Mouse (Mus musculus) embryonic facial prominence, embryonic 15.5 days (tissue): Measurements from ENCODE around the gene Nlgn2. TPM values are rescaled to one million over a fixed set of nuclear protein-coding genes. Genes with fewer than 3 reads are reported as not detected.

Experiments
- ATAC-seq: fragments of 200-750 bp; cut with Nextera tagmentation; 2 replicates; pipeline ENCODE4 v1.8.0; 2017; ENCODE audit warnings: low read depth, moderate TSS enrichment; ENCODE audit not compliant: insufficient number of reproducible peaks, low FRiP score, low TSS enrichment
- H3K27ac ChIP-seq: fragments of 300-500 bp; sonication (generic); replicated peaks from 2 replicates; pipeline ENCODE4 v1.5.1; 2015; ENCODE audit warnings: mild to moderate bottlenecking, inconsistent platforms
- H3K27me3 ChIP-seq: fragments of 300-500 bp; sonication (generic); 2 replicates; pipeline ENCODE4 v1.6.1; 2015; ENCODE audit warnings: inconsistent platforms
- H3K36me3 ChIP-seq: fragments of 300-500 bp; sonication (generic); 2 replicates; pipeline ENCODE4 v1.6.1; 2015; ENCODE audit warnings: mild to moderate bottlenecking, inconsistent platforms
- H3K4me1 ChIP-seq: fragments of 300-500 bp; sonication (generic); 2 replicates; pipeline ENCODE4 v1.6.1; 2015; ENCODE audit warnings: inconsistent platforms
- H3K4me2 ChIP-seq: fragments of 300-500 bp; sonication (generic); replicated peaks from 2 replicates; pipeline ENCODE4 v1.6.1; 2015; ENCODE audit warnings: mild to moderate bottlenecking, inconsistent platforms
- H3K4me3 ChIP-seq: fragments of 300-500 bp; sonication (generic); replicated peaks from 2 replicates; pipeline ENCODE4 v1.5.1; 2015; ENCODE audit warnings: mild to moderate bottlenecking, inconsistent platforms
- H3K9ac ChIP-seq: fragments of 300-500 bp; sonication (generic); 2 replicates; pipeline ENCODE4 v1.6.1; 2015; ENCODE audit warnings: inconsistent platforms
- H3K9me3 ChIP-seq: fragments of 300-500 bp; sonication (generic); replicated peaks from 2 replicates; pipeline ENCODE4 v1.6.1; 2016; ENCODE audit warnings: inconsistent platforms
- WGBS: fragments of 180-500 bp; shearing (Covaris S2); methylation state at CpG from one replicate; pipeline ENCODE4 v1.1.7; 2015; 5-methylcytosine and 5-hydroxymethylcytosine counted together
- polyA plus RNA-seq: library from polyadenylated mRNA; unstranded; fragments of >200 nt; fragmentation: Nextera tagmentation; extraction: Ambion mirVana; gene quantifications from 2 replicates; pipeline ENCODE4 v1.2.1, GENCODE M21; 2015

Nlgn2 gene
- polyA plus RNA-seq, 1 experiment from 2014 or later = 10.6 TPM

DNA sequence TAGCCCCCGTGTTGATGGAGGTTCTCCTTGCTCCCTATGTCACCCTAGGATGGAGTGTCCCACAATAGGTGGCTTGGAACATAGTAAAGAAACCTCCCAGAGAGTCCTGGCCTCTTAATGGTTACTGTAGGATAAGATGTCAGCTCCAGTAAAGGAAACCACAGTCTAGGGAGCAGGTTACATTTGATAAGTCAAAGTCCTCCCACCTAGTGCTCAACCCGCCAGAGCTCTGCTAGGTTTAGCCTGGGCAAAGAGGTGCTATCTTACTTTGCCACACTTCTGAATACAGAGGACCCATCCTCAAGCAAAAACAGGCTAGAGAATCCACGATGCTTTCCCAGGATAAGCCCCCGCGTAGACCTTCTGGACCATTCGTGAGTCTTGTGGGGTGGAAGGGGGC, 41.4 kb upstream of the Nlgn2 start:
- Histone ChIP-seq H3K36me3 (no peaks in the 10 kb centered on the region), H3K9me3 (no peaks in the 10 kb centered on the region), H3K27ac (peak overlapping the region; percentile 94), H3K4me1 (peaks cover 69% of the 10 kb centered on the region), H3K4me2 (peak overlapping the region; percentile 88), H3K27me3 (no peaks in the 10 kb centered on the region), H3K9ac (no peak overlapping the region), H3K4me3 (peak overlapping the region; percentile 58)
- WGBS = 85% methylated on average over 6 of the region's 6 CpGs
- ATAC-seq = no peak

GRCm38 (mm10) chr11:69878399-69878798, 40.8 kb upstream of the Nlgn2 start:
- Histone ChIP-seq H3K9me3 (no peaks in the 10 kb centered on the region), H3K4me2 (peak overlapping the region; percentile 88), H3K36me3 (no peaks in the 10 kb centered on the region), H3K27me3 (no peaks in the 10 kb centered on the region), H3K4me1 (peaks cover 65% of the 10 kb centered on the region), H3K4me3 (no peak overlapping the region; the same call in 1 of the 2 replicates), H3K27ac (peak overlapping the region; percentile 94), H3K9ac (no peak overlapping the region)
- 56% methylated on average over 3 of the region's 3 CpGs for WGBS
- ATAC-seq = no peak

DNA sequence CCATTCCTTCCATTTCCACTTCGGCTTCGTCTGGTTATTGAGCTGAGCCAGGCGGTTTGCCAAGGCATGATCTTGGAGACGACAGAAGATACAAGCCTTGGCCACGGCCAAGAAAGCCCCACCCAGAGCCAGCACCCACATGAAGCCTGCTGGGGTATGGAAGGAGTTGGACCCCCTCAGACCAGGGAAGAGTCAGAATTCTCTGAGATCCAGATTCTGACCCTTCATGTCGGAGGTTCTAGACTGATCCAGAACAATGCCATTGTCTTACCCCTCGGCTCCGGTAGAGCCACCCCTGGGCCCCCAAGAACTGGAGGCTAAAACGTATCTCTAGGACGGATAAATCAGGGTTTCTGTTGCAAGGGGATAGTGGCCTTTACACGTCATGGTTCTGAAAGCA, 40.3 kb upstream of the Nlgn2 start, which contains the start of gene Tmem95:
Gene Tmem95 (minus strand): TSS at position 141 of the 400 bp plus-strand sequence.
- Histone ChIP-seq H3K27me3 (no peaks in the 10 kb centered on the region), H3K9ac (0 out of 2 replicates have a peak within 1 kb of the TSS, but pooled peaks have one; percentile 9), H3K4me2 (peak within 1 kb of the TSS; percentile 88), H3K9me3 (no peaks in the 10 kb centered on the region), H3K36me3 (no peaks in the 10 kb centered on the region), H3K4me1 (peaks cover 65% of the 10 kb centered on the region), H3K4me3 (peak within 1 kb of the TSS; percentile 26), H3K27ac (peak within 1 kb of the TSS; percentile 94)
- WGBS = 71% methylated on average over 11 of the region's 11 CpGs
- no peak for ATAC-seq

DNA sequence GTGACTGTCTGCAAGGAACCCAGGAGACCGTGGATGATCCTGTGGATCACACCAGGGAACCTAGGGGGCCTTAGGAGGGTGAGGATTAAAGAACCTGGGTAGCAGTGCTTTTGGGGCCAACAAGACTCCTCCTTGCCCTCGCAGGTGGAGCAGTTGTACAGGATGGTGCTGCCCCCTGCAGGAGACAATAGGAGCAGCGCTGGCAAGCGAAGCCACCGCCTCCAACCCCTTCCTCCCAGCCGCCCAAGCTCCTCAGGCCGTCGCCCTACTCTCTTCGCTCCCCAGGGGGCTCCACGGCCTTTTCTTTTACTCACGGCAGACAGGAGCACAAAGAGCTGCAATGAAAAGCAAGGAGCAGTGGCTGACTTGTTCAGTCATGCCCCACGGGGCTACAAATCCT, 39.3 kb upstream of the Nlgn2 start:
- ATAC-seq = peak; percentile 36; the same call in 1 of the 2 replicates
- Histone ChIP-seq H3K9me3 (no peaks in the 10 kb centered on the region), H3K4me2 (peak overlapping the region; percentile 88), H3K27ac (peak overlapping the region; percentile 94), H3K27me3 (no peaks in the 10 kb centered on the region), H3K4me3 (peak overlapping the region; percentile 26), H3K4me1 (peaks cover 64% of the 10 kb centered on the region), H3K9ac (0 out of 2 replicates have a peak overlapping the region, but pooled peaks have one; percentile 9), H3K36me3 (no peaks in the 10 kb centered on the region)
- 2% methylated on average over 12 of the region's 12 CpGs for WGBS

DNA sequence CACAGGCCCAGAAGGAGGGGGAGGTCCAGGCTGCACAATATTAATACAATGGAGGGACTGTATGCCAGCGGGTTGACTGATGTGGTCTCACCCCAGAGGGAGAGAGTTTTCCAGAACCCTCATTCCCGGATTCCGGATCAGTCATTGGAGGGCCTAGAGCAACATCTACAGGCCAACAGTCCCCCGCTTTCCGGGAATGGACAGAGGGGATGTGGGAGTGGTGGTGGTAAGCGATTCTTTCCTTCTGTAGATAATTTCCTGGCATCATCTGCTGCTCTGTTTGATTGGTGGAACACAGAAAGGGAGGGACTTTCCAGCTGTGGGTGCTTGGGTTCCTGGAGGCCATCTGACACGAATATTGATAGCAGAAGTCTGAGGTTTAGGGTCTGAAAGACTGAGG, 38.6 kb upstream of the Nlgn2 start:
- Histone ChIP-seq H3K4me1 (peaks cover 57% of the 10 kb centered on the region), H3K9me3 (no peaks in the 10 kb centered on the region), H3K4me3 (no peak overlapping the region), H3K27me3 (no peaks in the 10 kb centered on the region), H3K4me2 (peak overlapping the region; percentile 88), H3K9ac (no peak overlapping the region), H3K27ac (peak overlapping the region; percentile 94), H3K36me3 (no peaks in the 10 kb centered on the region)
- WGBS = 22% methylated on average over 7 of the region's 7 CpGs
- peak; percentile 52 for ATAC-seq

DNA sequence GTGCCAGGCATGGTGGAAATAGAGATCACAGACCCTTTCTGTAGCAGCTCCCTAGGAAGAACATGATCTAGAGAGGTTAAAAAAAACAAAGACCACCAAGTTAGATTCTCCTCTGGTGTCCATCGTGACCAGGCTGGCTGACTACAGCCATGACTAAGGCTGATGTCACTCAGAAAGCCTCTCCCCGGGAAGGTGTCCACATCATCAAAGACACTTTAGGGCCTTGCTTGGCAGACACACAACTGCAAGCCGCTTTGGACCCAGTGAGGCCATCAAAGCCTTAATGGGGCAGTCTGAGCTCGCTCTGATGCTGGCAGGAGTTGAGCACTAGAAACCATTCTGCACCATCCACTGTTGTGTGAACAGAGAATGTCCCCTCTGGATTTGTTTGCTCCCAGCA, 34.9 kb upstream of the Nlgn2 start:
- Histone ChIP-seq H3K4me3 (no peak overlapping the region), H3K4me1 (peaks cover 23% of the 10 kb centered on the region), H3K27ac (no peak overlapping the region), H3K9ac (no peak overlapping the region), H3K4me2 (no peak overlapping the region), H3K36me3 (no peaks in the 10 kb centered on the region), H3K27me3 (no peaks in the 10 kb centered on the region), H3K9me3 (no peaks in the 10 kb centered on the region)
- 78% methylated on average over 4 of the region's 4 CpGs for WGBS
- no peak for ATAC-seq

DNA sequence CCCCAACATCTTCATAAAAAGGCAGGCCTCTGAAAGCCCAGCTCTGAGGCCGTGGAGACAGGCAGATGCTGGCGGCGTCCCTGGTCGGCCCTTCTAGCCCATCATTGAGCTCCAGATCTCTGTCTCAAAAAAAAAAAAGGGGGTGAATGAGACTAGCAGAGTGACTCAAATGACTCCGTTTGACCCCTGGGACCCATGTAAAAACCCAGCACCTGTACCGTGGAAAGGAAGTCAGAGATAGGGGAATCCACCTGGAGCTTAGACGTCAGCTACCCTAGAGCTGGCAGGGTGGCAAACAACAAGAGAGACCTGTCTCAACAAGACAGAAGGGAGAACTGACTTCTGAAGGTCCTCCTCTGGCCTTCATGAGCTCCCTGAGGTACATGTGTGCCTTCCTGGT, 34.2 kb upstream of the Nlgn2 start:
- H3K9ac ChIP-seq = no peak overlapping the region
- 82% methylated on average over 7 of the region's 7 CpGs for WGBS

DNA sequence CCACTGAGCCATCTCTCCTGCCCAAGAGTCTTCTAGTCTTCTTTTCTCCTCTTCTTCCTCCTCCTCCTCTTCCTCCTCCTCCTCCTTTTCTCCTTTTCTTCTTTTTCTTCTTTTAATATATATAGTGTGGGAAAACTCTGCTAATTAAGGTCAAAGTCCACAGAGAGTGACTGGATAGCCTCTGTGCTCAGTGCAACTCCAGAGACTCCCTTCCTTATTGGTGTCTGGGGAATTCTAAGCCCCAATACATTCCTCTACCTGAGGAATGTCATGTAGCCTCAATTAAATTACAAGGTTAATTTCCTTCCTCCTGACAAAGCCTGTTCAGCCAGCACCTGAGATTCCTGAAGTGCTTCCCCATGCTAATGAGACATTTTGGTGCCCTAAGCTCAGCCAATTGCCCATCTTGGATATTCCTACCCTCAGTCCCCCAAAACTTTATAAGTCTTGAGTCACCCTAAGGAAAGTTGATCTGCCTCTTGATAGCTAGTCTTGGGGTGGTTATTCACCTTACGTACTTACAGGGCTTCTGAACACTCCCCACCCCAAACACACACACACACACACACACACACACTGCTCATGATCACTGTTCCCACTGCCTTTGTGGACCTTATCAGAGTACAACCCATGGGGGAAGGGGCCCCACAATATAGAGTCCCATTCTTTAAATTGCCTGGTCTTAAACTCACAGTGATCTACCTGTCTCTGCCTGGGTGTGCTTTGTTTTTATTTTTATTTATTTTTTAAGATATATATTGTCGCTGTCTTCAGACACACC, 32.9 kb upstream of the Nlgn2 start:
- ATAC-seq = no peak

More for the DNA sequence above, 34.2 kb upstream of the Nlgn2 start:
- Histone ChIP-seq H3K36me3 (no peaks in the 10 kb centered on the region), H3K4me1 (peaks cover 16% of the 10 kb centered on the region), H3K27ac (no peak overlapping the region), H3K27me3 (no peaks in the 10 kb centered on the region), H3K9me3 (no peaks in the 10 kb centered on the region), H3K4me3 (no peak overlapping the region), H3K4me2 (no peak overlapping the region)
- ATAC-seq = no peak

DNA sequence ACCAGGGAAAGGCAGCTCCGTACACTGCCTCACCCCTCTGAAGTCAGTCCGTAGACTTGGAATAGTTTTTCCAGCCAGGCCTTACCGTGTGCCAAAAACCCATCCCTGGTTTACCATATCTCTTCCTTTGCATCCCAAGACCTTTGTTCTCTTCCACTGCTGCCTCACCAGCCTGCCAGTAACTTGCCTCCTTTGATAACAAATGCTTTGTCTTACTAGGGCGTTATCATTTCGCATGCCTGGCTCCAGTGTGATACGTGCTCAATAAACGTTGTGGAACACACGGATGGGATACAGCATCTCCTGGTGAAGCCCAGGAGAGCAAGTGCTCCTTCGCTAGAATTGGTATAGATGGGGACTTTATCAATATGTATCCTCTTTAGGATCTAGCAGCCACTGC, 29.8 kb upstream of the Nlgn2 start:
- no peak for ATAC-seq
- Histone ChIP-seq H3K4me3 (no peak overlapping the region), H3K9ac (no peak overlapping the region), H3K4me2 (no peak overlapping the region), H3K4me1 (peaks cover 5% of the 10 kb centered on the region; the same call in 1 of the 2 replicates), H3K27me3 (no peaks in the 10 kb centered on the region), H3K9me3 (no peaks in the 10 kb centered on the region), H3K36me3 (no peaks in the 10 kb centered on the region), H3K27ac (no peak overlapping the region)
- WGBS = 74% methylated on average over 9 of the region's 9 CpGs

More for the DNA sequence above, 32.9 kb upstream of the Nlgn2 start:
- Histone ChIP-seq H3K27ac (no peak overlapping the region), H3K9me3 (no peaks in the 10 kb centered on the region), H3K36me3 (no peaks in the 10 kb centered on the region), H3K4me1 (peaks cover 3% of the 10 kb centered on the region), H3K9ac (no peak overlapping the region), H3K4me2 (no peak overlapping the region), H3K4me3 (no peak overlapping the region), H3K27me3 (no peaks in the 10 kb centered on the region)
- WGBS = 87% methylated on average over 2 of the region's 2 CpGs

- Histone ChIP-seq H3K4me2 (no peak overlapping the region), H3K4me1 (peaks cover 5% of the 10 kb centered on the region; the same call in 1 of the 2 replicates), H3K9ac (no peak overlapping the region), H3K4me3 (no peak overlapping the region), H3K27ac (no peak overlapping the region), H3K27me3 (no peaks in the 10 kb centered on the region), H3K9me3 (no peaks in the 10 kb centered on the region), H3K36me3 (no peaks in the 10 kb centered on the region)
- 78% methylated on average over 9 of the region's 9 CpGs for WGBS
- no peak for ATAC-seq
Measured at GRCm38 (mm10) chr11:69865561-69865960, 28.0 kb upstream of the Nlgn2 start.

DNA sequence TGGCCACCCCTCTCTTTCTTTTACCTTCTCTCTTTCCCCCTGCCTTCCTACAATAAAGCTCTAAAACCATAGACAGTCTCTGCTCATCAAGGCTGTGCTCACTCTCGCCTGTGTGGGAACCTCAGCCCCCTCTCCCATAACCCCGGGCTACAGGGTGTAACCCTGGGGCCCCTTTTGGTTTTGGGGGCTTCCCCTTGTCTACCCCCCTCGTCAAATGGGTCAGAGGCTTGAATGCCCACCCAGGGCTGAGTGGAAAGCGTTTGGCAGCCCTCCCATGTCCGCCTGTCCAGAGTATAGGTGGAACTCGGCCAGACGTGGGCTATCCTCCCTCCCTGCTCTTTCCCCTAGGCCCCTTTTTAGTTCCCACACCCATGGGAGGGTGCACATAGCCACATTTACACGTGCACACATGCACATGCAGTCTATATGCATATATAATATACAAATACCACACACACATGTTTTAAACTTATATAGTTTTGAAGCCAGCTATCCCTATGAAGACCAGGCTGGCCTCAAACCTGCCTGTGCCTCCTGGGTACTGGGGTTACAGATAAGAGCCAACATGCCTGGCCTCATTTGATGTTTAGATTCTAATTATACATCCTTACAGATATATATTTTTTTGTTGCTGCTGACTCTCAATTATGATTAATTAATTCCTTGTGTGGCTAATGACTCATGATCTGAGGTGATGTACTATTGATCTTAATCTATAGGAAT, 26.7 kb upstream of the Nlgn2 start:
- Histone ChIP-seq H3K9ac (no peak overlapping the region), H3K4me3 (no peak overlapping the region), H3K27ac (no peak overlapping the region), H3K9me3 (no peaks in the 10 kb centered on the region), H3K4me2 (no peak overlapping the region), H3K27me3 (no peaks in the 10 kb centered on the region), H3K36me3 (no peaks in the 10 kb centered on the region), H3K4me1 (peaks cover 5% of the 10 kb centered on the region; the same call in 1 of the 2 replicates)
- ATAC-seq = no peak
- WGBS = 47% methylated on average over 8 of the region's 8 CpGs
